Mouse (Mus musculus) heart, postnatal 10 days (tissue): Measurements from ENCODE around the gene Vmn1r95. TPM values are rescaled to one million over a fixed set of nuclear protein-coding genes. Genes with fewer than 3 reads are reported as not detected.
"Not testable (repeated sequence)": the region's sequence is repeated elsewhere in the genome, so short reads cannot be mapped to it uniquely, and the experiment has no call there.

Experiments used
- DNase-seq, 2 experiments: peaks; one replicate each; pipeline ENCODE4 v3.0.0; 2021
- intact Hi-C: fragments of 180-260 bp; cut with DNase I; formaldehyde crosslinking; loops from one replicate; pipeline ENCODE4 v1.15.1; 2025
- total RNA-seq, 2 experiments: library from RNA; stranded (reverse); gene quantifications; 2 replicates each; pipeline ENCODE4 v1.2.3; 2021

Vmn1r95 gene
- total RNA-seq = not detected

DNA sequence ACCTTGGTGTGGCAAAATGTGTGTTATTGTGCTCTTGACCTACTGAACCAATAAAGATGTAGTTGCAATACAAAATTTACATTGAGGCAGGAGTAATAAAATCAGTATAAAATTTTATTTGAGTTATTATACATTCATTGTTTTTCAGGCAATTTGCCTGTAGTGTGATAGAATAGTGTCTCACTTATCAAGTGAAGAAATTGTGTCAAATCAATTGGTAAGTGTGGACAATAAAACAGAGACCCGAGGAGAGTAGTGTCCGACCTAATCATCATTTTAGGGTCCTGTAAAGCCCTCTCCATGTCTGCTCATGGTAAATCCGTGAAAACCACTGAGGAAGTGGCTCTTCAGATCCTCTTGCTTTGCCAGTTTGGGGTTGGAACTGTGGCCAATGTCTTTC, at the start of gene Vmn1r95:
Vmn1r95 (plus strand) TSS at position 301 of the 400 bp plus-strand sequence.
- intact Hi-C loops, DNase-seq: not testable (repeated sequence)

DNA sequence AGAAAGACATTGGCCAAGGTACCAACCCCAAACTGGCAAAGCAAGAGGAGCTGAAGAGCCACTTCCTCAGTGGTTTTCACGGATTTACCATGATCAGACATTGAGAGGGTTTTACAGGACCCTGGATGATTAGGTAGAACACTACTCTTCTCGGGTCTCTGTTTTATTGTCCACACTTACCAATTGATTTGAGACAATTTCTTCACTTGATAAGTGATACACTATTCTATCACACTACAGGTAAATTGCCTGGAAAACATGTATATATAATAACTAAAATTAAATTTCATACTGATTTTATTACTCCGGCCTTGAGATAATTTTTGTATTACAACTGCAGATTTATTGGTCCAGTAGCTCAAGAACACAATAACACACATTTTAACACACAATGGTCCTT, 25.2 kb upstream of the Vmn1r95 start, which contains the start of gene Vmn1r94:
Vmn1r94 (minus strand) TSS at position 101 of the 400 bp plus-strand sequence.
- DNase-seq, intact Hi-C loops: not testable (repeated sequence)

DNA sequence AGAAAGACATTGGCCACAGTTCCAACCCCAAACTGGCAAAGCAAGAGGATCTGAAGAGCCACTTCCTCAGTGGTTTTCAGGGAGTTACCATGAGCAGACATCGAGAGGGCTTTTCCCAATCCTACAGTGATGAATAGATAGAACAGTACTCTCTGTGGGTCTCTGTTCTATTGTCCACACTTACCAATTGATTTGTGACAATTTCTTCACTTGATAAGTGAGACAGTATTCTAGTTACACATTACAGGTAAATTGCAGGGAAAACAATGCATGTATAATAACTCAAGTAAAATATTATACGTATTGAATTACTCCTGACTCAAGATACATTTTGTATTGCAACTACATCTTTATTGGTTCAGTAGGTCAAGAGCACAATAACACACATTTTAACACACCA, 12.0 kb downstream of the Vmn1r95 start, which contains the start of gene Gm6164:
Gm6164 (minus strand) TSS at position 101 of the 400 bp plus-strand sequence.
- DNase-seq, intact Hi-C loops: not testable (repeated sequence)

- intact Hi-C loops, DNase-seq: not testable (repeated sequence)
These were observed 40.2 kb downstream of the Vmn1r95 start, which contains the start of gene Gm4498 for GRCm38 (mm10) chr7:20233728-20234127. Gene Gm4498 (minus strand): TSS chr7:20233828.

Other genes with a start within 250 kb of the Vmn1r95 start
- gene Igsf23, start 243.0 kb upstream of the Vmn1r95 start, total RNA-seq = 1 to 10 TPM; 1.4 to 3.6 TPM
- not detected for gene Ceacam20, start 228.3 kb upstream of the Vmn1r95 start, total RNA-seq
- gene Nlrp9b, start 202.2 kb upstream of the Vmn1r95 start, total RNA-seq = not detected
- gene Vmn1r91, start 94.0 kb upstream of the Vmn1r95 start, total RNA-seq = not detected
- gene Gm16442, start 71.1 kb upstream of the Vmn1r95 start, total RNA-seq = not detected
- not detected for gene Vmn1r93, start 54.6 kb upstream of the Vmn1r95 start, total RNA-seq
- gene Vmn1r94, start 25.3 kb upstream of the Vmn1r95 start, total RNA-seq = not detected
- not detected for gene Gm6164, start 11.9 kb downstream of the Vmn1r95 start, total RNA-seq
- not detected for gene Gm4498, start 40.1 kb downstream of the Vmn1r95 start, total RNA-seq
- gene Gm5890, start 69.1 kb downstream of the Vmn1r95 start, total RNA-seq = not detected
- not detected for gene Gm4133, start 140.4 kb downstream of the Vmn1r95 start, total RNA-seq
- gene Gm5728, start 181.7 kb downstream of the Vmn1r95 start, total RNA-seq = not detected
- not detected for gene Vmn1r100, start 224.2 kb downstream of the Vmn1r95 start, total RNA-seq
- not detected for gene Vmn1r101, start 248.9 kb downstream of the Vmn1r95 start, total RNA-seq